Mouse (Mus musculus): ENCODE data around the gene Bag5.

GRCm38 (mm10) chr12:111694271-111694781 is 18.7 kb downstream of the Bag5 start:
- TF ChIP-seq CTCF (IDR thresholded peaks at IDR 0.05; ENCODE audit: low read depth) (no peak), EP300 (IDR thresholded peaks at IDR 0.05; ENCODE audit: low read depth) (no peak)
